Mouse (Mus musculus) heart, postnatal 0 days (tissue): Measurements from ENCODE around the gene Gm11060. TPM values are rescaled to one million over a fixed set of nuclear protein-coding genes. Genes with fewer than 3 reads are reported as not detected.

Source experiments
- ATAC-seq: fragments of 200-750 bp; cut with Nextera tagmentation; 2 replicates; pipeline ENCODE4 v1.8.0; 2017; ENCODE audit warnings: low read depth, moderate number of reproducible peaks, moderate library complexity; ENCODE audit not compliant: insufficient read depth
- DNase-seq: peaks from one replicate; pipeline ENCODE4 v3.0.0-alpha.2; 2016; ENCODE audit warnings: low spot score
- H3K27ac ChIP-seq: fragments of 300-500 bp; sonication (generic); 2 replicates; pipeline ENCODE4 v1.5.1; 2014; ENCODE audit warnings: low read depth, mild to moderate bottlenecking
- H3K27me3 ChIP-seq: fragments of 300-500 bp; sonication (generic); 2 replicates; pipeline ENCODE4 v1.6.1; 2014; ENCODE audit warnings: low read length, mixed read lengths; ENCODE audit not compliant: control insufficient read depth, insufficient read depth
- H3K36me3 ChIP-seq: fragments of 300-500 bp; sonication (generic); replicated peaks from 2 replicates; pipeline ENCODE4 v1.6.1; 2014; ENCODE audit warnings: low read length, mixed read lengths; ENCODE audit not compliant: control insufficient read depth, insufficient read depth
- H3K4me1 ChIP-seq: fragments of 300-500 bp; sonication (generic); 2 replicates; pipeline ENCODE4 v1.6.1; 2014; ENCODE audit warnings: antibody characterized with exemption; ENCODE audit not compliant: control insufficient read depth, insufficient read depth
- H3K4me2 ChIP-seq: fragments of 300-500 bp; sonication (generic); 2 replicates; pipeline ENCODE4 v1.6.1; 2014; ENCODE audit warnings: low read depth, mild to moderate bottlenecking, low read length, moderate library complexity
- H3K4me3 ChIP-seq: fragments of 300-500 bp; sonication (generic); 2 replicates; pipeline ENCODE4 v1.5.1; 2014; ENCODE audit warnings: low read depth, low read length
- H3K9ac ChIP-seq: fragments of 300-500 bp; sonication (generic); replicated peaks from 2 replicates; pipeline ENCODE4 v1.6.1; 2014; ENCODE audit warnings: low read depth, low read length, mixed read lengths
- H3K9me3 ChIP-seq: fragments of 300-500 bp; sonication (generic); replicated peaks from 2 replicates; pipeline ENCODE4 v1.6.1; 2016; ENCODE audit warnings: low read length; ENCODE audit not compliant: control insufficient read depth
- CTCF ChIP-seq: IDR thresholded peaks from 2 replicates; pipeline ENCODE4 v1.5.1; 2016; ENCODE audit warnings: antibody characterized with exemption, control low read depth, low read depth
- EP300 ChIP-seq: IDR thresholded peaks from 2 replicates; pipeline ENCODE4 v1.6.1; 2016; ENCODE audit warnings: antibody characterized with exemption, low read depth
- WGBS: fragments of 180-500 bp; shearing (Covaris S2); extraction: QIAGEN DNeasy Blood & Tissue Kit; methylation state at CpG from one replicate; pipeline ENCODE4 v1.1.7; 2014; 5-methylcytosine and 5-hydroxymethylcytosine counted together
- polyA plus RNA-seq: library from polyadenylated mRNA; unstranded; fragments of >200 nt; fragmentation: Nextera tagmentation; extraction: Ambion mirVana; gene quantifications from 2 replicates; pipeline ENCODE4 v1.2.1, GENCODE M21; 2015
- total RNA-seq: library from RNA; depleted of rRNA; stranded (reverse); fragments of >200 nt; gene quantifications from 2 replicates; pipeline ENCODE4 v1.2.3, GENCODE M21; 2014; ENCODE audit warnings: low replicate concordance

Gm11060 gene
- total and polyA plus RNA-seq, 2 experiments from 2014 or later, result not detected

- Histone ChIP-seq H3K27me3 (peaks cover 97% of the 10 kb centered on the region), H3K9ac (peak overlapping the region; percentile 48; the same call in 1 of the 2 replicates), H3K4me2 (peak overlapping the region; percentile 63), H3K9me3 (no peaks in the 10 kb centered on the region), H3K27ac (peak overlapping the region; percentile 33; the same call in 1 of the 2 replicates), H3K4me3 (peak overlapping the region; percentile 58), H3K4me1 (peaks cover 3% of the 10 kb centered on the region; the same call in 1 of the 2 replicates), H3K36me3 (no peaks in the 10 kb centered on the region)
- DNase-seq (no peak), ATAC-seq (no peak)
- 10% methylated on average over 12 of the region's 12 CpGs for WGBS
- TF ChIP-seq EP300 (no peak), CTCF (no peak)
Measured at GRCm38 (mm10) chr2:105128564-105128963, 36.7 kb downstream of the Gm11060 start.

DNA sequence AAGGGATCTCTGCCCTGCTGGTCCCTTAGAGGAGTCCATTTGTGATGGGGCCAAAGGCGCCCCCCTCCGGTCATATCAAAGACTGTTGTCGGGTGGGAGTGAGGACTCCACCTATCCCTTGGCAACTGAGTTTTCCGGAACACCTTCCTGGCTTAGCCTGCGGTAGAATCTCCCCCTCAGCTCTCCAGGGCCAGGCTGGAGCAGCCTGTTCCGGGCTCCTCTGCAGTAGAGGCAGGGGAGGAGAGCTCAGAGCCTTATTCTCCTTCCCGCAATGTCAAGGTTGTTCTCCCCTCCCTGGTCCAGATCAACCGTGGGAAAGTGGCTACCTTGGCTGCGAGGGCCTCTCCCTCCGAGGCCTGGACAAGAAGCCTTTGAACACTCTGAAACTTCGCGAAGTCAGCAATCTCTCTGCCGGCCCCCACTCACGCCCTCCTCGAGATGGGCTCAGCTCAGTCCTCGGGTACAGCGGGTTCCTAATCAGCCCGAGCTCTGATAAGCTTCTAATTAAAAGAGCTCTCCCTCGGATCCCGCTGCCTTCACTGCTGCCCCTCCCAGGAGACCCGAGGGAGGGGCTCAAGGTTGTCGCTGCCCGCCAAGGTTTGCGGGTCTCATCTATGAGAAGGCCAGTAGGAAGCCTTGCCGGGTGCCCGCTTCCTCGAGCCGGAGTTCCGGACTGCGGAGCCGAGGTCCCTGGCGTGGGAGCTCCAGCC, 38.7 kb downstream of the Gm11060 start:
- no peaks in the 10 kb centered on the region for H3K9me3 ChIP-seq
- peak overlapping the region; percentile 32 for H3K4me3 ChIP-seq
- DNase-seq, result no peak
- no peaks in the 10 kb centered on the region for H3K36me3 ChIP-seq
- H3K4me2 ChIP-seq, result peak overlapping the region; percentile 63
- peaks cover 97% of the 10 kb centered on the region for H3K27me3 ChIP-seq
- 0 out of 2 replicates have a peak, but pooled peaks have one; percentile 3 for TF ChIP-seq EP300
- peak; percentile 30 for TF ChIP-seq CTCF
- H3K4me1 ChIP-seq, result peaks cover 3% of the 10 kb centered on the region; the same call in 1 of the 2 replicates
- WGBS, result 4% methylated on average over 32 of the region's 32 CpGs
- peak overlapping the region; percentile 65 for H3K27ac ChIP-seq
- H3K9ac ChIP-seq, result peak overlapping the region; percentile 27; the same call in 1 of the 2 replicates
- peak; percentile 27; the same call in 1 of the 2 replicates for ATAC-seq

DNA sequence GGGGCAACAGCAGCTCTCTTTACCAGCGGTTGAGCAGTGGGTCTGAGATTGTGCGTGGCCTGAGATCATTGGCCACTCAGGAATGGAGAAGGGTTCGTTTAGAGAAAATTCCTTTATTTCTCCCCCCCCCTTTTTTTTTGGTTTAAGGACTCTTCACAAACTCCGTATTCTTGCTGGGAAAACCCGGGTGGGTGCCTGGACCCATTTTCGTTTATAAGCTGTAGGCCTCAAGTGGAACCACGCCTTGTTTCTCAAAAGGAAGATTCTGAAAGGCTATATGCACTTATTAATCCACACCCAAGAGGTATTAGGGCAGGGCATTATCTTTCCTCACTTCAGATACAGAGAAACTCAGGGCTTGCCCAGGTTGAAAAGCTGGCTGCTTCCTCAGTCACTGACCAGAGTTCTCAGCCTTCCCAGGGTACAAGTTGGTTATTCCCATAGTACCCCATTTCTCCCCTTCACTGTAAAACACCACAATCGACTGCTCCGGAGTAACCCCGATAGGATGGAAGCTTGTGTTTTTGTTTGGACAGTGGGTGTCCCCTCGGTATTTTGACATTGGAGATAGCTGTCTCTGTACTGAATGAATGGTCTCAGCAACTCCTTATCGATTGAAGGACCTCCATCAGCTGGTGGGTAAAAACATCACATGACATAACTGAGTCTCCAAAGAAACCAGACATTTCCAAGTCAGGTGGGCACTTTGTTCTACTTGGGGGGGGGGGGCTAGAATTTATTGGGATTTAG, 39.4 kb downstream of the Gm11060 start:
- ATAC-seq (no peak), DNase-seq (no peak)
- Histone ChIP-seq H3K4me3 (peak overlapping the region; percentile 32), H3K9ac (peak overlapping the region; percentile 27; the same call in 1 of the 2 replicates), H3K27ac (peak overlapping the region; percentile 65), H3K36me3 (no peaks in the 10 kb centered on the region), H3K27me3 (peaks cover 97% of the 10 kb centered on the region), H3K4me1 (peaks cover 3% of the 10 kb centered on the region; the same call in 1 of the 2 replicates), H3K9me3 (no peaks in the 10 kb centered on the region), H3K4me2 (peak overlapping the region; percentile 63)
- 17% methylated on average over 12 of the region's 12 CpGs for WGBS
- no peak for TF ChIP-seq CTCF
- TF ChIP-seq EP300, result no peak

DNA sequence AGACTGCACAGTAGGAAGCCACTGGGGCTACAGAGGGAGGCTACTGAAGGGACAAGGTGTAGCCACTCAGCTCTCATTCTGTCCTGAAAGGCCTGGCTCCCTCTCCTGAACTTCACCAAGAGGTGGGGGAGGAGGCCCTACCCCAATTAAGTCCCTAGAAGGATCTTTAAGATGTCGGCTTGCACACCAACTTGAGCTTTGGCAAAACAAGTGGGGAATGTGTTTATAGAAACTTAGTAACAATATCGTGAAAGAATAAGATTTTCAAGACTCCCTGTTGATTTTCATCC, 39.9 kb downstream of the Gm11060 start:
- no peak overlapping the region for H3K4me2 ChIP-seq
- WGBS, result 24% methylated on average over 2 of the region's 2 CpGs

DNA sequence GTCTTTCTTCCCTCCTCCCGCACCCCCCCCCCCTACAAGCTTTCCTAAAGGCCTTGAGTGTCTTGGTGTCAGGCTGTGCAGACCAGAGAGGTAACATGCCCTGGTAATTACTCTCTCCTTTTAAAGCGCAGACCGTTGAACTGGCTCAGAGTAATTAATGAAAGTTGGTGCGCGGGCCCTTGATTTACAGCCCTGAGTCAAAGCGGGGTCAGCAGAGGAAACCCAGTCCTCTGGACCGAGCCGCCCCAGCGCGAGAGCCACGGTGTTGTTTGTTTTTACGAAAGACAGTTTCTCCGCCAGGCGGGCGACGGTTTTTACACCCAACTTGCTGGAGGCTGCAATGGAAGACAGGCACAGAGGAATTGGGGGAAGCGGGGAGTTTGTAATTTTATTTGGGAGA, 40.5 kb downstream of the Gm11060 start:
- H3K27ac ChIP-seq, result no peak overlapping the region
- peak overlapping the region; percentile 22; the same call in 1 of the 2 replicates for H3K4me2 ChIP-seq
- H3K4me1 ChIP-seq, result peaks cover 3% of the 10 kb centered on the region; the same call in 1 of the 2 replicates
- H3K9me3 ChIP-seq, result no peaks in the 10 kb centered on the region
- no peak for ATAC-seq
- TF ChIP-seq EP300 (no peak), CTCF (no peak)
- H3K4me3 ChIP-seq, result no peak overlapping the region
- WGBS, result 14% methylated on average over 17 of the region's 17 CpGs
- DNase-seq, result no peak
- no peak overlapping the region for H3K9ac ChIP-seq
- peaks cover 96% of the 10 kb centered on the region for H3K27me3 ChIP-seq
- no peaks in the 10 kb centered on the region for H3K36me3 ChIP-seq

More for the DNA sequence above, 39.9 kb downstream of the Gm11060 start:
- Histone ChIP-seq H3K4me3 (no peak overlapping the region), H3K9ac (no peak overlapping the region), H3K27me3 (peaks cover 97% of the 10 kb centered on the region), H3K4me1 (peaks cover 3% of the 10 kb centered on the region; the same call in 1 of the 2 replicates), H3K27ac (no peak overlapping the region), H3K36me3 (no peaks in the 10 kb centered on the region), H3K9me3 (no peaks in the 10 kb centered on the region)
- TF ChIP-seq CTCF (no peak), EP300 (no peak)
- no peak for DNase-seq
- no peak for ATAC-seq
